19 mouse cellular contexts compared by ENCODE assay signal in the genomic region with DNA sequence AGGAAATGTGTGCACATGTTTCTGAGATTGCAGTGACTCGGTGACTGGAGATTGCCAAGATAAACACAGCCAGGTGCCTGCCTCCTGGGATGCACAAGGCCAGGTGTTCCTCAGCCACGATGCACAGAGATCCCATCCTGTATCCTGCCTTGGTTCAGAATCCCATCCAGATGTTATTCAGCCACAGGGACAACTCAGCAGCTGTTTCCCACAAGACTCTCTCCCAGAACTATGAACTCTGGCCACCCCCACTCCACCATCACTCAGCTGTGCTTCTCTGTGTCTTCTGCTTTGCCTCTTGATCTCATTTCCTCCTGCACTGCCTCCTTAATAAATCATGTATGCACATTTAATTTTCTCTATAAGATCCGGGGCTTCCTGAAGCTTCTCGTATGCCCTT. TPM values are rescaled to one million over a fixed set of nuclear protein-coding genes. Genes with fewer than 3 reads are reported as not detected.
DNase-seq lines count a peak whose midpoint lies in the region; ATAC-seq and TF ChIP-seq lines count a peak whose summit lies in the region.
"Had no signal": no experiment of that assay in that cellular context is flagged by ENCODE, and none has a peak within 500 bp of the region (broad histone marks: within the 10 kb centered on the region; RNA-seq: fewer than 3 reads in every experiment).

No protein-coding gene starts in this region.

- 0 out of 2 replicates have a peak, but pooled peaks have one; percentile 13 for ATAC-seq in forebrain, embryonic 13.5 days
- no peak for ATAC-seq in forebrain, embryonic 16.5 days
- ATAC-seq in limb, embryonic 14.5 days (ENCODE audit: low FRiP score, low read depth) = peak; percentile 70; the same call in 1 of the 2 replicates
- ATAC-seq: forebrain, postnatal 0 days; inflammation-experienced regulatory T-cells, adult 6 months; Patski had no signal

- no peak for TF ChIP-seq CTCF in brain, embryonic 14.5 days (IDR thresholded peaks at IDR 0.05; ENCODE audit: borderline replicate concordance, extremely low read depth, insufficient read depth, insufficient read length)

- H3K9me3 ChIP-seq in forebrain, embryonic 13.5 days (replicated peaks) = no peaks in the 10 kb centered on the region
- no peaks in the 10 kb centered on the region for H3K9me3 ChIP-seq in forebrain, embryonic 16.5 days (ENCODE audit: control insufficient read depth, low read length)
- H3K9me3 ChIP-seq in limb, embryonic 14.5 days (ENCODE audit: control insufficient read depth, low read length) = no peaks in the 10 kb centered on the region

- peak; percentile 52 for DNase-seq in kidney, postnatal 10 days
- no peak for DNase-seq in kidney, adult 18-20 months
- peak; percentile 38 for DNase-seq in brain, embryonic 14.5 days (ENCODE audit: low read depth)
- DNase-seq in limb, embryonic 14.5 days (ENCODE audit: low spot score) = peak; percentile 57
- no peak for DNase-seq in cerebellum, postnatal 25 days
- DNase-seq in adrenal gland, adult 2 months = no peak
- DNase-seq: cerebellum, adult 11 months; forebrain, postnatal 0 days; gastrocnemius, postnatal 10 days; heart, adult 2 months; right cerebral cortex, adult 18-20 months; thymus, postnatal 14 days had no signal

- no peaks in the 10 kb centered on the region for H3K4me1 ChIP-seq in forebrain, embryonic 13.5 days
- no peaks in the 10 kb centered on the region for H3K4me1 ChIP-seq in forebrain, embryonic 16.5 days (replicated peaks; ENCODE audit: control insufficient read depth, insufficient read depth, low read length)
- no peaks in the 10 kb centered on the region for H3K4me1 ChIP-seq in limb, embryonic 14.5 days (ENCODE audit: control insufficient read depth, insufficient read depth, low read length)

- no peak overlapping the region for H3K27ac ChIP-seq in forebrain, embryonic 13.5 days
- no peak overlapping the region for H3K27ac ChIP-seq in forebrain, embryonic 16.5 days (ENCODE audit: low read length)
- no peak overlapping the region for H3K27ac ChIP-seq in limb, embryonic 14.5 days (replicated peaks; ENCODE audit: low read depth, low read length)
- H3K27ac ChIP-seq: heart, adult 2 months had no signal

- H3K36me3 ChIP-seq in forebrain, embryonic 13.5 days (ENCODE audit: poor library complexity, severe bottlenecking) = no peaks in the 10 kb centered on the region
- no peaks in the 10 kb centered on the region for H3K36me3 ChIP-seq in forebrain, embryonic 16.5 days (ENCODE audit: control insufficient read depth, insufficient read depth)
- H3K36me3 ChIP-seq in limb, embryonic 14.5 days (ENCODE audit: control insufficient read depth, insufficient read depth, low read length) = no peaks in the 10 kb centered on the region

- no peak overlapping the region for H3K9ac ChIP-seq in forebrain, embryonic 13.5 days
- H3K9ac ChIP-seq in forebrain, embryonic 16.5 days (replicated peaks; ENCODE audit: low read depth, low read length) = no peak overlapping the region
- H3K9ac ChIP-seq in limb, embryonic 14.5 days (ENCODE audit: low read depth, low read length, severe bottlenecking) = no peak overlapping the region
- H3K9ac ChIP-seq: forebrain, postnatal 0 days had no signal

- no peak for TF ChIP-seq POLR2A in brain, embryonic 14.5 days (IDR thresholded peaks at IDR 0.05; ENCODE audit: borderline replicate concordance, extremely low read depth, insufficient read depth, insufficient read length, poor library complexity, severe bottlenecking)
- TF ChIP-seq POLR2A in limb, embryonic 14.5 days (IDR thresholded peaks at IDR 0.05; ENCODE audit: borderline replicate concordance, extremely low read depth, insufficient read depth, insufficient read length) = no peak

- WGBS in forebrain, embryonic 13.5 days = 65% methylated on average over 4 of the region's 4 CpGs
- WGBS in forebrain, embryonic 16.5 days = 66% methylated on average over 4 of the region's 4 CpGs
- 22% methylated on average over 4 of the region's 4 CpGs for WGBS in limb, embryonic 14.5 days

- H3K4me3 ChIP-seq in forebrain, embryonic 13.5 days = no peak overlapping the region
- no peak overlapping the region for H3K4me3 ChIP-seq in forebrain, embryonic 16.5 days (replicated peaks; ENCODE audit: low read length)
- no peak overlapping the region for H3K4me3 ChIP-seq in limb, embryonic 14.5 days (replicated peaks; ENCODE audit: low read length)
- H3K4me3 ChIP-seq: erythroblast, embryonic 14.5 days; heart, adult 2 months; myocyte had no signal

- H3K4me2 ChIP-seq in forebrain, embryonic 13.5 days = no peak overlapping the region
- H3K4me2 ChIP-seq in forebrain, embryonic 16.5 days (ENCODE audit: low read length) = no peak overlapping the region
- no peak overlapping the region for H3K4me2 ChIP-seq in limb, embryonic 14.5 days (replicated peaks; ENCODE audit: low read depth, low read length, severe bottlenecking)
- H3K4me2 ChIP-seq: liver, embryonic 11.5 days had no signal

- no peaks in the 10 kb centered on the region for H3K27me3 ChIP-seq in forebrain, embryonic 13.5 days
- H3K27me3 ChIP-seq in forebrain, embryonic 16.5 days (replicated peaks; ENCODE audit: control insufficient read depth, insufficient read depth, low read length) = no peaks in the 10 kb centered on the region
- H3K27me3 ChIP-seq in limb, embryonic 14.5 days (ENCODE audit: control insufficient read depth, insufficient read depth, low read length) = no peaks in the 10 kb centered on the region
- H3K27me3 ChIP-seq: Patski had no signal

RNA-seq across cellular contexts. Expression of gene Esd, which starts 35.3 kb away (rescaled TPM):
- 303 and 336 TPM in 2 replicates for polyA plus RNA-seq in forebrain, embryonic 13.5 days (2015; fragmentation: Nextera tagmentation; extraction: Ambion mirVana)
- 251 and 261 TPM in 2 replicates for polyA plus RNA-seq in forebrain, embryonic 16.5 days (2015; fragmentation: Nextera tagmentation; extraction: Ambion mirVana)
- 122 and 144 TPM in 2 replicates for polyA plus RNA-seq in brain, embryonic 14.5 days (2012; rRNA removed)
- polyA plus RNA-seq in limb, embryonic 14.5 days (2012; rRNA removed) = 167 and 174 TPM in 2 replicates
- 315 and 339 TPM in 2 replicates for polyA plus RNA-seq in limb, embryonic 14.5 days (2014; fragmentation: Nextera tagmentation; extraction: Ambion mirVana)
- 100 to 1,000 TPM; 355 to 390 TPM for total RNA-seq in adrenal gland, adult 2 months (2021)
- polyA plus RNA-seq in adrenal gland, adult 2 months (2012; rRNA removed) = 19.1 and 26.6 TPM in 2 replicates

RNA-seq across cellular contexts. Expression of gene Htr2a, which starts 56.1 kb away (rescaled TPM):
- 0.65 and 0.71 TPM in 2 replicates for polyA plus RNA-seq in forebrain, embryonic 13.5 days (2015; fragmentation: Nextera tagmentation; extraction: Ambion mirVana)
- 2.0 and 2.7 TPM in 2 replicates for polyA plus RNA-seq in forebrain, embryonic 16.5 days (2015; fragmentation: Nextera tagmentation; extraction: Ambion mirVana)
- 1.6 and 2.4 TPM in 2 replicates for polyA plus RNA-seq in brain, embryonic 14.5 days (2012; rRNA removed)
- 1.2 and 1.6 TPM in 2 replicates for polyA plus RNA-seq in limb, embryonic 14.5 days (2012; rRNA removed)
- 1.4 and 1.8 TPM in 2 replicates for polyA plus RNA-seq in limb, embryonic 14.5 days (2014; fragmentation: Nextera tagmentation; extraction: Ambion mirVana)
- under 1 TPM; 0.06 to 0.07 TPM for total RNA-seq in adrenal gland, adult 2 months (2021)
- polyA plus RNA-seq in adrenal gland, adult 2 months (2012; rRNA removed) = 0.04 TPM in 1 of 2 replicates, not detected in the other
- polyA plus RNA-seq: erythroblast, embryonic 14.5 days; myocyte had no signal

Comparison
In these comparisons a context has a peak if more than half of its experiments do, and no peak if none do; other contexts are left out.
1. DNase-seq: peak in kidney, postnatal 10 days (single experiment), brain, embryonic 14.5 days (single experiment) and limb, embryonic 14.5 days (single experiment); none in kidney, adult 18-20 months (single experiment), cerebellum, postnatal 25 days (0 of 2) and adrenal gland, adult 2 months (single experiment).